Mouse (Mus musculus) T-helper 2 cell (primary cell): ENCODE measurements at regions not wholly inside any gene's neighbourhood (a gene's known extent, or its start where the extent isn't known, plus 50 kb on each side); places are given as distances from the start of the nearest gene placed in this dataset.

Source experiments
- in situ Hi-C: fragments of 300-600 bp; cut with MboI, MseI; formaldehyde crosslinking; loops from one replicate; pipeline ENCODE4 v1.15.1; 2025; ENCODE audit warnings: high pct_unique_total_duplicates

DNA sequence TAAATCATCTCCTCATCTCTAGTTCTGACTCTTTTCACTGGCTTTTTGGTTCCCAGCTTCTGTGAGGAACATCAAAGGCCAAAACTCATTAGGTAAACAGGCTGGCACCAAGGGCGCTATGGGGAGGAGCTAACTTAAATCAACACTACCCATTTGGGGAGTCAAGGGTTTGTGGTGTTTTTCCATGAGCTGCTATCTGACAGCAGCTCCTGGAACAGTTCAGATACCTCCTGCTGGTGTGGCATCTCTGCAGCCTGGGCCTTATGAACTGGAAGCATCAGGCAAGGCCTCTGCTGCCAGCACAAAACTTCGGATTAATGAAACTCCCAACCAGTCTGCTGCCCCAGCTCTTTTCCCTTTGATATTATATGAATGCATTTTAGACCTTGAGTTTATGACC is 328.8 kb downstream of the Gm11361 start:
- in situ Hi-C loops, result no loop called here

DNA sequence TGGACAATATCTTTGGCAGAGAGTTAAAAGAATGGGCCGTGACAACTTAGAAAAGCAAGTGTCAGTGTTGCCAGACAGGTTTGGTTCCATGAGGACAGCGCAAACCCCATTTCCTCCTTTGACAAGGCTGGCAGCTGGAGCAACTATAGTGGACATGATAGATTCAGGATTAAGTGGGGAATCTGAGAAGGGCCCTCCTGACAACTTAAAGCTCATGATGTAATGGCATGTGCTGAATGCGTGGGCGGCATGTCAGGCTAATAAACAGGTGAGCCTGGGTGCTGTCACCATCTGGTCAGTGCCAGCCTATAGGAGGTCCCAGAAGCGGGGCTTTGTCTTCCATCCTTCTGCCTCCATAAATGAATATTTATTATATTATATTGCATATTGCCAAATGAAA is 326.3 kb downstream of the Gm11361 start:
- in situ Hi-C loops, result no loop called here

DNA sequence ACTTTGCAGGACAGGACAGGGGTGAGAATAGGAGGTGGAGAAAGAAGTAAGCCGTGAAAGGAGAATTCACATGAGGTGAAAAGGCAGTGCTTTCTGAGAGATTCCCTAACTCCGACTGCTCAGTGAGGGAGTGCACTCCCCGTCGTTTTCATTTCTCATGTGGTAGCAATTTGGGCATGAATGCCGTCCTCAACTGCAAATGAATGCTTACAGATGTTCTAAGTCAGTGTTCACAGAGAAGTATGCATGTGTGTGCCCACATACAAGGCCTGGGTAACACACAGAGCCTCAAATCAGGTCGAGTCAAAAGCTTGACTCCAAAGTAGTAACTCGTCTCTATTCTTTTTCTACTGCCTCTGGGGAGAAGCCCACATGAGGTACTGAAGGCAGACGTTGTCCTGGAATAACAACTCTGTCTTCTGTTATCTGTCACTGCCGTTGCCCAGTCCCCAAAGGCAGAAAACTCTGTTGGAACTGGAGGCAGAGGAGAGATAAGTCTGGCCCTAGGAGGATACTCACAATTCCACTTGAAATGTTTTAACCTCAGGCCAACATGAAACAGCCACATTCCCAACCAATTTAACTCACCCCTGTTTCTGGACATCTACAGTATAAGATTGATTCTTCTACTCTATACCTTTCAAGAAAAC is 318.0 kb downstream of the Gm11361 start:
- in situ Hi-C loops, result no loop called here

DNA sequence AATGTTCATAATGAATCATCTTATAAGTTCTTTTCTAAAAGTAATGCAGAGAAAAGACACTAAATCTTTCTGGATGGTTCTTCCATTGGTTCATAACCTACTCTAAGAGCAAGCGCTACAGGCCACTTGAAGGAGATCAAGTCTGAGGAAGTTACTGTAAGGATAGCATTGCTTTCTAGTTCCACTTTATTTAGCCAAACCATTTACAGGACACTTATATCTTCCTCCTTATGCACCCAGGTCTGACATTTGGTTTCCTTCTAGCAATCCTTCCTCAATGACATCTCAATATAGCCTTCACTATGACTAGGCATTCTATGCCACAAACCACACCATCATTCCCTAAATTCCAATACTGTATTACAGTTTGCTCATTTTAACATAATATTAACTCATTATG is 316.0 kb downstream of the Gm11361 start:
- in situ Hi-C loops, result no loop called here

DNA sequence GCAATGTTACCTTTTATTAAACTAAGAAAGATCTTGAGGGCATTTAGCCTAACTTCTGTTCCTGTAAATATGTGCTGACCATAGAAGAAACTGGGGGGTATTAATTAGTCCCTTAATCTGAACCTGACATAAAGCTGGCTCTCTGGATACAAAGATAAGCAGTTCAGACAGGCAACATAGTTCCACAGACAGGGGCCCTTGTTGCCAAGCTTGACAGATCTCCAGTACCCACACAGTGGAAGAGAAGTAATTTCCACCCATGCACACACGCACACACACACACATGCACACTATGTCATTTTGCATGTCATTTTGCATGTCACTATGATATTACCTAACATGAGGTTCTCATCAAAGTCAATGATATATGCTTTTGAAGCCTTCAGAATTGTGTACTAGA is 315.1 kb downstream of the Gm11361 start:
- in situ Hi-C loops, result no loop called here

DNA sequence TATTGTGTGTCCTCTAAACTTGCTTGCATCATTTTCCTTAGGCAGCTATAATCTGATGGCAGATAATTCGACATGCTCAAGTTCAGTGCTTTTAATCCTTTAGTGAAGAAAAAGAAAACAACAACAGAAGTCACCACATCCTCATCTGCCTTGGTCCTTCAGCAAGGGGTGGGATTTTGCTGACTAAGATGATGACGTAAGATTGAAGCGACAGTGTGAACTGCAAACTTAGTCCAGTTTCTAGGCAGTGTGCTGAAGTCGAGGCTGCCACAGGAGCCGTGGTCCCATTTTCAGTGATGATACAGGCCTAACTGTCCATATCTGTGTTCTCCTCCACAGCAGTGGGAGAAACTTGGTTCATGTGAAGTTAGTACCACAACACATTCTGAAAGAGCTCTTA is 314.4 kb downstream of the Gm11361 start:
- in situ Hi-C loops, result no loop called here

DNA sequence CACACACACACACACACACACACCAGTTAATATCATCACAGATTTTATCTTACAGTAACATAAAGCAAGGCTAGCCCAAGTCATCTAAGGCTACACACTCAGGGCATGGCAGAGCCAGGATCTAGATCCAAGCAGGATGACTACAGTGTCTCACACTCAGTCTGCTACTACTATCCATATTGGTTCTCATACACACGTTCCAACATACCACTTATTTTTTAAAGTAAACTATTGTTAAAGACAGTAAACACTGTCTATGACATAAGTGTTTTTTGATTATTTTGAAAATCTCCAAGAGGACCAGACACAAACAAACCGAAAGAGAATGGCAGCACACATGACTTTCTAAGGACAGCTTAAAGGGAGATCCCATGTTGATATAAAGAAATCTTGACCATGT is 306.3 kb downstream of the Gm11361 start:
- in situ Hi-C loops, result no loop called here

DNA sequence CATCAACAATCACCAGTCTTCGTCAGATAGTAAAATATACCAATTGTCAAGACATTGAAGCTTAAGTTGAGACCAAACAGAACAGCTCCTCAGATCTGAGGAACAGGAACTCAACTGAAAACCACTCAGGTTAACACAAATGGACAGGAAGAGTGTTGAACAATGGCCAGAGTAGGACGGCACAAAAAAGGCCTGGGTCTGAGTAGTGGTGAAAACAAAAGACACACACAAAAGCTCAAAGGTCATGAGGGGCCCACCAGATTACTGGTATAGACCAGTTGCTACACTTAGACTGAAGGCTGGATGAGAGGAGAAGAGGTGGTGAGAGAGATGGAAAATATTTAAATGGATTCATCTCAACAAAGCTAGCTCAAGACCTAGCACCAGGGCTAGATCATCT is 302.8 kb downstream of the Gm11361 start:
- in situ Hi-C loops, result no loop called here

DNA sequence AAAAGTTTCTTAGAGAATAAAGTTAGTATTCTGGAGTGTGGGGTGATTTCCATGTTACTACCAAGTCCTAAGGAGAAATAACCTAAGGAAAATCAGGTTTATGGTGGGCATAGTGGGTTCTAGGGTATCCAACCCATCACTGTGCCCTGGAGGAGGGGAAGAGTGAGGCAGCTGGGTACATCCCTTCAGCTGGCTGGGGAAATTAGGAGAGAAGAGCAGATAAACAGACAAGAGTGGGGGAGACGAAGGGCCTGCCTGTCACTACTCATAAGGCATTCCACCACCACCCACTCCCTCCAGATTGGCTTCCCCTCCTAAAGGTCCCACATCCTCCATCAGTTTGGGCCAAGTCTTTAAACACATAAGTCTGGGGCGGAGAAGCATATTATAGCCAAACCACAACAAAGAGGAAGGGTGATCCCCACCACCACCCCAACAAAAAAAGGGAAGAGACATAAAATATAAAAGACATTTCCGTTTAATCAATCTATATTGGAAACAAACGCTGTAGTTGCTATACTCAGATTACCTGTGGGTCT is 299.8 kb downstream of the Gm11361 start:
- in situ Hi-C loops, result no loop called here

DNA sequence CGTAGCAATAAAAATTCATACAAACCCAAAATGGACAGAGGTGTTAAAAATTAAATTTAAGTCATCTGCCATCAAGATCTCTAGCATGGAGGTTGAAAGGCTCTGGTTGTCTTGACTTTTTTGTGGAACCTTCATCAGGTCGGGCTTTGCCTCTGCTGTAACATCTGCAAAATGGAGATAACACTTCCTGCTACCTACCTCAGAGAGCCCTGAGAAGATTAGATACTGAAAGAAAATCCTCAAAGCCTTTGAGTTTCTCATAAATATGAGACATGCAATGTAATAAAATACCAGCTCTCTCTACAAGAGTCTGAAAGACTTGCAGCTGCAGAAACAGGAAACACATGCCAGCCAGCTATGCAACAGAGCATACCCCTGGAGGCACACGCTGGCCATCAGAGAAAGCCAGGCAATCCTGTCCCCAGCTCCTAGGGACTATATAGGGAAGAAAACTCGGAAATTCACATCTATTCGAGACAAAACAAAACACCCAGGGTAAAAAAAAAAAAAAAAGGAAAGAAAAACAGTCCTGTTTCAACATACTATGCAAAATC is 299.1 kb downstream of the Gm11361 start:
- in situ Hi-C loops, result no loop called here

DNA sequence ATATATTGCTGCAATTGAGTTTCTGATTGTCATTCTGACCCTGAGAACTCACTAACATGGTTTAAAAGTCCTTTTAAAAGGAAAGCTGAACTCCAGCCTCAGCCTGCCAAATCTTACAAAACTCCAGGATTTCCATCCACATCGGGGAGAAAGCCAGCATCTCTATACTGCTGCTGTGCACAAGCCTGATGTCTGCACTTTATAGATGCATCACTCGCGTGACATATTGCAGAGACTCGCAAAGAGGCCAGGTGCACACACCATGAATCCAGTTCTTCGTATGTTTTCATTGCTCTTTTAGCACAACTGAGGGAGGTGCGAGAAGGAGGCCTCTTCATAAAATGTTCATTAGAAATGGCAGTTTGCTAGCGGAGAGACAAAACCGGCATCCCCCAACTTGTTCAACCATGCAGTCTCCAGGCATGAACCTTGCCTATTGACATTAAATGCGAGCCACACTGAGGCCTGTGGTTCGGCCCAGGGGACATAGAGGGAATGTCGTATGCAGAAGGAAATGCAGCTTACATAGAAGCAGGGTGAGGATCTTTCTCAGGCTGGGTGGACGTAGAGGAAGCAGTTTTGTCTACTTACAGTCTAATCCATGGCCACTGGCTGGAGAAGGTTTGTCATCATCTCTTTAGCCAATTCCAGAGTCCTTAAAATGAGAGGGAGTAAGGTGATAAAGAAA is 297.0 kb downstream of the Gm11361 start:
- in situ Hi-C loops, result no loop called here

DNA sequence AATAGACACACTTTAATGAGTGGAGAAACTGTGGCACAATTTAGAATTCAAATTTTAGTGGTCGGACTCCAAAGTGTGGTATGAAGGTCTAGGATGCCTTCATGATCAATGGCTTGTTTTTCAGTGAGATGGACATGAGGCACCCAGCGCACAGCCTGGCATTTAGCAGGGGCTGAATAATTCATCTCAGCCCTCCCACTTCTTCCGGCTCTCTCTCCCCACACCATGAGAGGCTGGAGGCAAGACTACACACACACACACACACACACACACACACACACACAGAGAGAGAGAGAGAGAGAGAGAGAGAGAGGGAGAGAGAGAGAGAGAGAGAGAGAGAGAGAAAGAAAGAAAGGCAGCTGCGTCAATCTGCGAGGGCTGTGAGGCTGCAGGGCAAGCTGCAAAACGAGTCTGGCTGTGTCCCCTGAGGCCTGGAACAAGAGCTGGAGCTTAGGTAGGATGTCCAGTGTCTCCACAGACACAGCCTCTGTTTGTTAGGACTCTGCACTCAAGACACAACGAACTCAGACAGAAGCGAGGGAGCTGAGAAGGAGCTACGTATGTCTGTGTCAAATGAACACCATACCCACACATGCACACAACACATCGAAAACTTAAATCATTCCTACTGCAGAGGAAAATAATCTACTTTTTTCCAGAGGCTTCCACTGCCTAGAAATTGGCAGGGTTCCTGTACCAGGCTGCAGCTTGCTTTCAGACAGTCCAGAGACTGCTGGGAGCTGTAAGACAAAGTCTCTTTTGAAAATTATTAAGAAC is 295.8 kb downstream of the Gm11361 start:
- in situ Hi-C loops, result no loop called here

DNA sequence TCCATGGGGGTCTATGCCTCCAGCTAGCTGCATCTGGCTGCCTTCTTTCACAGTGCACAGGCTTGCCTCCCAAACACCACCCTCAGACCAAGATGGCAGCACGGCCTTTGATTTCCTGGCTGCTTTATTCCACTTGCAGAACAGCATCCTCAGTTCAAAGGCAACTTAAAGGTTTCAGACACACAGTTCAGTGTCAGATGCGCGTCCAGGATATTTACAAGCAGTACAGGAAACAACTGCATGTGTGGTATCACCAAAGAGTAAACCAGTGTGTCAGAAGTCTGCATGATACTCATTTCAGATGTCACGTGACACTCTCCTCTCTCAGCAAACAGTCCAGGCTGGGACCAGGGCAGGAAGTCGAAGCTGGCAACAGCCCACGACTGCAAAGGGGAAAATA is 294.2 kb downstream of the Gm11361 start:
- in situ Hi-C loops, result no loop called here

DNA sequence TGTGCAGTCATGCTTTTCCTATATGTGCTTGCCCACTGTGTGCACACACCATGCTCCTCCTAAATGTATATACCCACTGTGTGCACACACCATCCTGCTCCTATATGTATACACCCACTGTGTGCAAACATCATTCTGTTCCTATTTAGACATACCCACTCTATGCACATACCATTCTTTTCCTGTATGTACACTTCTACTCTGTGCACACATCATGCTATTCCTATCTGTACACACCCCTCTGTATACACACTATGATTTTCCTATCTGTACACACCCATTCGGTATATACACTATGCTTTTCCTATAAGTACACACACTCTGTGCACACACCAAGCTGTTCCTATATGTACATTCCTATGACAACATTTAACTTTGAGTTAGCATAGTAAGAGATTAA is 288.5 kb downstream of the Gm11361 start:
- in situ Hi-C loops, result no loop called here

DNA sequence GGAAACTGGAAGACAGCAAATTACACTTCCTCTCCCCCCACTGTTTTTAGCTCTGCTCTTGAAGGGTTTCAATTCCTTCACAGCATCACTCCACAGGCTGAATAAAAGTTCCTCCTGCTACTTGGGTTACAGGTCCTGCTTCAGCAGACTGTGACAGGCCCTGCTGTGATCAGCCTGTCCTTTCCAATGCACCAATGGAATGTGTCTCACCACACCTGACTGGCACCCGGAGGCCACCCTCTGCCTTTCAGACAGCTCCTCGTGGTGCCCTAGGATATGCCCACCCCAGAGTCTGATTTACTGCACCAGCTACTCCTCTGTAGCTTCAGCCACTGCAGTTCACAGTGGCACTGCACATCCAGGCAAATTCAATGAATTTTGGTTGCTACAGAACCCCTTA is 288.0 kb downstream of the Gm11361 start:
- in situ Hi-C loops, result no loop called here

DNA sequence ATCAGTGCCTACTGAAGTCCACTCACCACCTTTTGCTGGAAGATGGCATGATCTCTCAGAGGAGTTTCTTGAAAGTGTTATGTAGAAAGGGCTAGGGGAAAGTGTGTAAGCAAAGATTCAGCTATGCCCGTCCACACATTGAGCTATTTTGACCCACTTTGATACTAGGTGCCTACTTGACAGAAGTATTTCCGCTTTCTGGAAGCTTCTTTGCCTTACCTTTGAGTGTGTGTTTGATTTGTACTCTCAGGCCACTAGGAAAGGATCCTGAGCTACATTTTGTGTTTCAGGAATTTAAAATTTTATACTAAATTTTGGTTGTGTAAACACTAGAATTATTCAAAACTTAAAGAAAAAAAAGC is 287.5 kb downstream of the Gm11361 start:
- in situ Hi-C loops, result no loop called here

DNA sequence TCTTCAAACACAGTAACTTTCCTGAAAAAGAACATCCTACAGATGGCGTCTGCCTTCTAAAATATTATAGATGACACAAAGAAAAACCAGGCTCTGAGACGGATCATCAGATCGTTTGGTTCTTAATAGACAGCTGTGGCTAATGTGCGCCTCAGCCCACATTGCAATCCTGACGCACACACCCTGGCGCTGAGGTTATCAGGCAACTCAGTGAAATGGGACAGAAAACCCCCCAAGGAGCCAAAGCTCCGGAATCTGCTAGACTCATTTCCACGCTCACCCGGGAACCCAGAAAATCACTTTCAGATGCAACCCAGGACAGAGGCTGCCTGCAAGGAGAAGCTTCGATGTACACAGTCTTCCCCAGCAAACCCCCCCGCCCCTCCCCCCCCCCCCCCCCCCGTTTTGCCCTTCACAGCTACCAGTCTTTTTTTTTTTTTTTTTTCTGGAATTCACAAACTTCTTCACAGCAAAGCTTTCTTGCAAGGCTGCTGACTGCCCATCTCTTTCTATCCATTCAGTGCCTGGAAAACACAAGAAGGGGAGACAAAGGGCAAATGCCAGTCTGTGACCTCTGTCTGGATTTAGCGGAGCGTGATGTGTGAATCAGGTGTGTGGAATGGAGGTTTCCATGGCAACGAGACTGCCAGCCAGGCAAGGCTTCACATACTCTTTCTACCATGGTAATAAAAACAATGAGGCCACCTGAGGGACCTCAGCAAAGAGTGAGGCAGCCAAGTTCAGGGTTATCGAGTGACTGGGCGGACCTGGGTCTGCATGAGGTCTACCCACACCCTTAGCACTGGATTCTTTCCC is 286.9 kb downstream of the Gm11361 start:
- in situ Hi-C loops, result no loop called here

DNA sequence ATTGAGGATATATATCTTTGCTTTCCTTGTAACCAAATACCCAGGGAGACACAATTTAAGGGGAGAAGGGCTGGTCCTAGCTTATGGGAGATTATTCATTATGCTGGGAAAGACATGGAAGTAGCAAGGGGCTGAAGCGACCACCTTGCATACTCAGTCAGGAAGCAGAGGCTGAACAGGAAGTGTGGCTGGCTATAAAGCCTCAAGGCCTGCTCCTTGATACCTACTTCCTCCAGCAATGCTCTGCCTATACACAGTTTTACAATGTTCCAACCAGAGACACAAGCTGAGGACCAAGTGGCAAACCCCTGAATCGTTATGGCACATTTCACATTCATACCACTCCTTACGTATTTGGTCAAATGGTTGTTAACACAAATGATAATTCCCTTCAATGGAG is 284.3 kb downstream of the Gm11361 start:
- in situ Hi-C loops, result no loop called here

DNA sequence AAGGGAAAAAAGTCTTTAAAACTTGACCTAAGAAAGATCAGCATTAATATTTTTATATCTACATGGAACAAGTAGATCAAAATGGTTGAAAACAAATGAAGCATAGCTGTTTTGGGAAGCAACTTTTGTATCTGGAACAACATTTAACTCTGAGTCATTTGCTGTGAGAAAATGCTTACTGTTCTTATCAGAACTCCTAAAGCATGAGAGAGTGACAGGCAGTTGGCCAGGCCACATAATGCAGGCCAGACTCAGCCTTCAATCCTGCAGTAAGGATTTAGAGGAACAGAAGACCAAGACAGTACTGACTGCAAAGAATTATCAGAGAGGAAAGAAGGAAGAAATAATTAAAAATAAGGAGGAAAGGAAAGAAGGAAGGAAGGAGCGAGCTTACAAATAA is 275.8 kb downstream of the Gm11361 start:
- in situ Hi-C loops, result no loop called here

DNA sequence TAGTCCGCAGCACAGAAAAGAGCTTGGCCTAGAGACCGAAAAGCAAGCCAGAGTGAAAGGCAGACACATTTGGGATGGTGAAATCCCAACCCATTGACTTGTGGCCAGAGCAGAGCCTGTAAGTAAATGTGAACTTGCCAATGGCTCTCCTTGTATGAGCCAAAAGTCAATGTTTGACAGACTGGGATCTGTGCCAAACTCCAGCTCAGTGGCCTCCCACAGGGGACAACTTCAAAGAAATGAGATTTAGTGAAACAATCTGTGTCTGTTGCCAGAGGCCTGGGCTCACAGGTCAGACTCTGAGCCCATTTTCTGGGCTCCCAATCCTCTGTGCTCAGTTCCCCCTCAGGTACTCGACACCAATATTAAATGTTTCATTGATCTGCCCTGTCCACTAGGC is 274.9 kb downstream of the Gm11361 start:
- in situ Hi-C loops, result no loop called here

DNA sequence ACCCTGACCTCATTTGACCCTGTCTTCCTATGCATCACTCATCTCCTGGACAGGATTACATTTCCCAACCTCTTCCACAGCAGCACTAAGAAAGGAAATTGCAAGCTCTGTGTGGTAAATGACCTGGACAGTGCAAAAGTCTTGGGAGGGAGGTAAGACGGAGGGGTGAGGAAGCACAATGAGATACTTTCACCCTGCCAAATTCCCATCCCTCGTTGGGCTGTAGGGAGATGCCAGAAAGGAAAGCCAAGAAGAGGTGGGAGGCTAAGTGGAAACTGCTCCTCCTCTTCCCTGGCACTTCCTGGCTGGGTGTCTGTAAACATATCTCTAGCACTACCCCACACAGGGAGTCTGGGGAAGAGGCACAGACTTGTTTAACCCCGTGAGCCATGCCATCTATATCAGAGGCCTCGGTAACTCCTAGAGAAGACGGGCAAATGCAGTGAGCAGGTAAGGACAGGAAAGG is 274.2 kb downstream of the Gm11361 start:
- in situ Hi-C loops, result no loop called here

DNA sequence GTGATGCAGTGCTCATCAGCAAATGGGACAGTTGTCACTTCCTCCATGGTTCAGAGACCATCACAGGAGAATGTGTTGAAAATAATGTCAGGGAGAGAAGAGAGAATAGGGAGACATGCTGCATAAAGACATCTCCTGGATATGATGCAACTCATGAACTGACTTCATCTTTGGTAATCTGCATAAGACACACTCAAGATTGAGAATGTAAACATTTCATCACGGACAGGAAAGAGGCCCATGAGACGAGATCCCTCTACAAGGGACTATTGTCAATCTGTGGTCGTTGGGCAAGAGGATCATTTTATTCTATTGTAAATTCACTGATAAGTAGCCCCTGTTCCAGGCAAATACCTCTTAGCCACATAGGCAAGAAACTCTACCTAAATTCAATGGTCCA is 273.6 kb downstream of the Gm11361 start:
- in situ Hi-C loops, result no loop called here
